Mouse (Mus musculus): ENCODE measurements around the gene Egflam.

GRCm38 (mm10) chr15:7217273-7217598 lies 181.0 kb downstream of the Egflam start:
- TF ChIP-seq CTCF (IDR thresholded peaks at IDR 0.05; ENCODE audit: extremely low read depth, insufficient read depth, low read length) (no peak), POLR2A (IDR thresholded peaks at IDR 0.05; ENCODE audit: extremely low read depth, insufficient read depth, low read length) (no peak)

Data from cortical plate, adult 2 months (tissue).